Mouse (Mus musculus): ENCODE measurements at regions not wholly inside any gene's neighbourhood (a gene's known extent, or its start where the extent isn't known, plus 50 kb on each side); places are given as distances from the start of the nearest gene placed in this dataset.
"Not testable (repeated sequence)": the region's sequence is repeated elsewhere in the genome, so short reads cannot be mapped to it uniquely, and the experiment has no call there.

- Histone ChIP-seq H3K4me3 (ENCODE audit: low read depth, low read length) (no peak overlapping the region), H3K4me1 (ENCODE audit: control insufficient read depth, insufficient read depth, low read length) (no peaks in the 10 kb centered on the region), H3K27ac (ENCODE audit: low read depth, low read length) (no peak overlapping the region), H3K36me3 (ENCODE audit: control insufficient read depth, insufficient read depth, low read length) (no peaks in the 10 kb centered on the region), H3K9ac (ENCODE audit: low read depth, low read length) (no peak overlapping the region), H3K9me3 (replicated peaks; ENCODE audit: control insufficient read depth, low read length) (no peaks in the 10 kb centered on the region), H3K27me3 (ENCODE audit: control insufficient read depth, insufficient read depth, low read length) (peaks cover 15% of the 10 kb centered on the region), H3K4me2 (no peak overlapping the region)
- ATAC-seq (replicated peaks; ENCODE audit: insufficient number of reproducible peaks, low FRiP score, low TSS enrichment): no peak
- 80% methylated on average over 5 of the region's 5 CpGs for WGBS (ENCODE audit: insufficient replicate concordance)
Observed at GRCm38 (mm10) chr13:83745961-83746360, 242.1 kb downstream of the Mef2c start.

GRCm38 (mm10) chr13:83747671-83748070 is 243.8 kb downstream of the Mef2c start:
- Histone ChIP-seq H3K27me3 (ENCODE audit: control insufficient read depth, insufficient read depth, low read length) (peaks cover 8% of the 10 kb centered on the region; the same call in 1 of the 2 replicates), H3K4me2 (no peak overlapping the region), H3K4me3 (ENCODE audit: low read depth, low read length) (no peak overlapping the region), H3K36me3 (ENCODE audit: control insufficient read depth, insufficient read depth, low read length) (no peaks in the 10 kb centered on the region), H3K27ac (ENCODE audit: low read depth, low read length) (no peak overlapping the region), H3K9ac (ENCODE audit: low read depth, low read length) (no peak overlapping the region), H3K9me3 (replicated peaks; ENCODE audit: control insufficient read depth, low read length) (no peaks in the 10 kb centered on the region), H3K4me1 (ENCODE audit: control insufficient read depth, insufficient read depth, low read length) (no peaks in the 10 kb centered on the region)
- ATAC-seq (replicated peaks; ENCODE audit: insufficient number of reproducible peaks, low FRiP score, low TSS enrichment): no peak
- WGBS (ENCODE audit: insufficient replicate concordance): 68% methylated on average over 3 of the region's 3 CpGs

- H3K4me3 ChIP-seq (ENCODE audit: low read depth, low read length): no peak overlapping the region
- peaks cover 4% of the 10 kb centered on the region; the same call in 1 of the 2 replicates for H3K27me3 ChIP-seq (ENCODE audit: control insufficient read depth, insufficient read depth, low read length)
- no peaks in the 10 kb centered on the region for H3K4me1 ChIP-seq (ENCODE audit: control insufficient read depth, insufficient read depth, low read length)
- ATAC-seq (replicated peaks; ENCODE audit: insufficient number of reproducible peaks, low FRiP score, low TSS enrichment): no peak
- H3K36me3 ChIP-seq (ENCODE audit: control insufficient read depth, insufficient read depth, low read length): no peaks in the 10 kb centered on the region
- H3K9ac ChIP-seq (ENCODE audit: low read depth, low read length): no peak overlapping the region
- WGBS (ENCODE audit: insufficient replicate concordance): 66% methylated on average over 8 of the region's 8 CpGs
- H3K4me2 ChIP-seq: no peak overlapping the region
- no peak overlapping the region for H3K27ac ChIP-seq (ENCODE audit: low read depth, low read length)
- H3K9me3 ChIP-seq (replicated peaks; ENCODE audit: control insufficient read depth, low read length): no peaks in the 10 kb centered on the region
Observed at GRCm38 (mm10) chr13:83749376-83750150, 245.7 kb downstream of the Mef2c start.

- H3K4me1 ChIP-seq (ENCODE audit: control insufficient read depth, insufficient read depth, low read length): no peaks in the 10 kb centered on the region
- H3K4me3 ChIP-seq (ENCODE audit: low read depth, low read length): no peak overlapping the region
- H3K9ac ChIP-seq (ENCODE audit: low read depth, low read length): no peak overlapping the region
- H3K27me3 ChIP-seq (ENCODE audit: control insufficient read depth, insufficient read depth, low read length): peaks cover 3% of the 10 kb centered on the region; the same call in 1 of the 2 replicates
- WGBS (ENCODE audit: insufficient replicate concordance): 53% methylated on average over 4 of the region's 4 CpGs
- no peak overlapping the region for H3K27ac ChIP-seq (ENCODE audit: low read depth, low read length)
- ATAC-seq (replicated peaks; ENCODE audit: insufficient number of reproducible peaks, low FRiP score, low TSS enrichment): no peak
- H3K36me3 ChIP-seq (ENCODE audit: control insufficient read depth, insufficient read depth, low read length): no peaks in the 10 kb centered on the region
- H3K4me2 ChIP-seq: no peak overlapping the region
- no peaks in the 10 kb centered on the region for H3K9me3 ChIP-seq (replicated peaks; ENCODE audit: control insufficient read depth, low read length)
Observed at GRCm38 (mm10) chr13:83750437-83750836, 246.6 kb downstream of the Mef2c start.

GRCm38 (mm10) chr13:83760387-83761170 is 256.7 kb downstream of the Mef2c start:
- no peak for ATAC-seq (replicated peaks; ENCODE audit: insufficient number of reproducible peaks, low FRiP score, low TSS enrichment)
- Histone ChIP-seq H3K4me1 (ENCODE audit: control insufficient read depth, insufficient read depth, low read length) (no peaks in the 10 kb centered on the region), H3K9ac (ENCODE audit: low read depth, low read length) (no peak overlapping the region), H3K4me3 (ENCODE audit: low read depth, low read length) (no peak overlapping the region), H3K27ac (ENCODE audit: low read depth, low read length) (no peak overlapping the region), H3K27me3 (ENCODE audit: control insufficient read depth, insufficient read depth, low read length) (no peaks in the 10 kb centered on the region), H3K9me3 (replicated peaks; ENCODE audit: control insufficient read depth, low read length) (no peaks in the 10 kb centered on the region), H3K36me3 (ENCODE audit: control insufficient read depth, insufficient read depth, low read length) (no peaks in the 10 kb centered on the region), H3K4me2 (no peak overlapping the region)
- WGBS (ENCODE audit: insufficient replicate concordance): 82% methylated on average over 14 of the region's 14 CpGs

- H3K36me3 ChIP-seq (ENCODE audit: control insufficient read depth, insufficient read depth, low read length): no peaks in the 10 kb centered on the region
- H3K27ac ChIP-seq (ENCODE audit: low read depth, low read length): no peak overlapping the region
- no peak overlapping the region for H3K4me2 ChIP-seq
- no peaks in the 10 kb centered on the region for H3K9me3 ChIP-seq (replicated peaks; ENCODE audit: control insufficient read depth, low read length)
- no peaks in the 10 kb centered on the region for H3K4me1 ChIP-seq (ENCODE audit: control insufficient read depth, insufficient read depth, low read length)
- no peak overlapping the region for H3K9ac ChIP-seq (ENCODE audit: low read depth, low read length)
- no peaks in the 10 kb centered on the region for H3K27me3 ChIP-seq (ENCODE audit: control insufficient read depth, insufficient read depth, low read length)
- H3K4me3 ChIP-seq (ENCODE audit: low read depth, low read length): no peak overlapping the region
- 90% methylated on average over 1 of the region's 1 CpGs for WGBS (ENCODE audit: insufficient replicate concordance)
- no peak for ATAC-seq (replicated peaks; ENCODE audit: insufficient number of reproducible peaks, low FRiP score, low TSS enrichment)
Observed at GRCm38 (mm10) chr13:83762484-83762883, 258.6 kb downstream of the Mef2c start.

- H3K4me2 ChIP-seq; ATAC-seq (replicated peaks; ENCODE audit: insufficient number of reproducible peaks, low FRiP score, low TSS enrichment); H3K9ac ChIP-seq (ENCODE audit: low read depth, low read length); H3K36me3 ChIP-seq (ENCODE audit: control insufficient read depth, insufficient read depth, low read length); H3K4me3 ChIP-seq (ENCODE audit: low read depth, low read length); H3K27me3 ChIP-seq (ENCODE audit: control insufficient read depth, insufficient read depth, low read length); H3K27ac ChIP-seq (ENCODE audit: low read depth, low read length); H3K4me1 ChIP-seq (ENCODE audit: control insufficient read depth, insufficient read depth, low read length); H3K9me3 ChIP-seq (replicated peaks; ENCODE audit: control insufficient read depth, low read length): not testable (repeated sequence)
- WGBS (ENCODE audit: insufficient replicate concordance): 75% methylated on average over 5 of the region's 5 CpGs
Observed at GRCm38 (mm10) chr13:83763288-83763687, 259.5 kb downstream of the Mef2c start.

GRCm38 (mm10) chr13:83785643-83786042 is 281.8 kb downstream of the Mef2c start:
- H3K4me1 ChIP-seq (ENCODE audit: control insufficient read depth, insufficient read depth, low read length): no peaks in the 10 kb centered on the region
- H3K27me3 ChIP-seq (ENCODE audit: control insufficient read depth, insufficient read depth, low read length): no peaks in the 10 kb centered on the region
- H3K4me2 ChIP-seq: no peak overlapping the region
- no peak overlapping the region for H3K27ac ChIP-seq (ENCODE audit: low read depth, low read length)
- no peaks in the 10 kb centered on the region for H3K36me3 ChIP-seq (ENCODE audit: control insufficient read depth, insufficient read depth, low read length)
- H3K9ac ChIP-seq (ENCODE audit: low read depth, low read length): no peak overlapping the region
- no peak overlapping the region for H3K4me3 ChIP-seq (ENCODE audit: low read depth, low read length)
- H3K9me3 ChIP-seq (replicated peaks; ENCODE audit: control insufficient read depth, low read length): no peaks in the 10 kb centered on the region
- ATAC-seq (replicated peaks; ENCODE audit: insufficient number of reproducible peaks, low FRiP score, low TSS enrichment): no peak

Data from heart, embryonic 11.5 days (tissue).